Mouse (Mus musculus) C2C12 (cell line): Measurements from ENCODE around the gene Pkdrej.

Source experiments
- CEBPB ChIP-seq: IDR thresholded peaks from one replicate; pipeline ENCODE4 v1.6.1; 2011; ENCODE audit warnings: low read depth, mild to moderate bottlenecking, control low read depth, moderate library complexity
- CTCF ChIP-seq: IDR thresholded peaks from one replicate; pipeline ENCODE4 v1.5.1; 2011; ENCODE audit not compliant: control insufficient read depth, insufficient read depth, insufficient read length
- FOSL1 ChIP-seq: IDR thresholded peaks from one replicate; pipeline ENCODE4 v1.8.0; 2011; ENCODE audit warnings: mild to moderate bottlenecking, low read length; ENCODE audit not compliant: poor library complexity, insufficient read depth, severe bottlenecking
- MAX ChIP-seq: IDR thresholded peaks from one replicate; pipeline ENCODE4 v1.6.1; 2011; ENCODE audit warnings: mild to moderate bottlenecking, control low read depth
- USF1 ChIP-seq: IDR thresholded peaks from one replicate; pipeline ENCODE4 v1.6.1; 2011; ENCODE audit warnings: low read depth, mild to moderate bottlenecking, control low read depth, moderate library complexity

- TF ChIP-seq MAX: no peak
- TF ChIP-seq CTCF: no peak
- TF ChIP-seq CEBPB: no peak
- no peak for TF ChIP-seq USF1
- TF ChIP-seq FOSL1: no peak
These were observed 13.8 kb upstream of the Pkdrej start for GRCm38 (mm10) chr15:85835335-85835734.
